Mouse (Mus musculus): ENCODE data around the gene Ndufa5. TPM values are rescaled to one million over a fixed set of nuclear protein-coding genes. Genes with fewer than 3 reads are reported as not detected.

Gene Ndufa5
- polyA plus RNA-seq, 1 experiment from 2014 or later: 401 TPM

GRCm38 (mm10) chr6:24514552-24515284, 13.1 kb downstream of the Ndufa5 start, which contains the start of gene Iqub:
Gene Iqub, minus strand, starts transcription at chr6:24515067.
- Histone ChIP-seq H3K9ac (0 out of 2 replicates have a peak within 1 kb of the TSS, but pooled peaks have one; percentile 16), H3K4me2 (peak within 1 kb of the TSS; percentile 47), H3K27me3 (no peaks in the 10 kb centered on the region), H3K4me1 (replicated peaks) (peaks cover 10% of the 10 kb centered on the region), H3K27ac (replicated peaks) (peak within 1 kb of the TSS; percentile 62; the same call in 1 of the 2 replicates), H3K9me3 (no peaks in the 10 kb centered on the region), H3K4me3 (peak within 1 kb of the TSS; percentile 16; the same call in 1 of the 2 replicates), H3K36me3 (peaks cover 15% of the 10 kb centered on the region)
- WGBS: 21% methylated on average over 13 of the region's 13 CpGs
- peak; percentile 93 for ATAC-seq (ENCODE audit: low FRiP score, low read depth)

DNA sequence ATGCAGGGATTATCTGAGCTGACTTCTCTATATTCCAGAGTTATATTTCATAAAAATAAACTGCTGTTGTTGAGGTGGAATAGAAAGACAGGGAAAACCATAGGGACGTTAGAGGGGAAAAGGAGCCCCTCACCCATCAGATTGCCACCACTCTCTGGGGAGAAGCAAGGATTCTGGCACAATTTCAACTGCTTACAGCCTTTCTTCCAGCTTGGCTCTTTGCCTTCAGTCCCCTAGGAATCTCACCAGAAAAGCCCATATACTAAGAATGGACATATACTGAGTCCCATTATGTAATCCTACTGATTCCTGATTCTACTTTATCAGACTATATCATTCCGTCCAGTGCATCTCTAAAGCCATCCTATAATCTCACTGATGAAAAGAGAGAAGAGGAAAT, 23.7 kb downstream of the Ndufa5 start:
- Histone ChIP-seq H3K27ac (replicated peaks) (no peak overlapping the region), H3K4me3 (no peak overlapping the region), H3K36me3 (no peaks in the 10 kb centered on the region), H3K4me1 (replicated peaks) (0 out of 2 replicates have a peak, but pooled peaks cover 3% of the 10 kb centered on the region), H3K9ac (no peak overlapping the region), H3K4me2 (no peak overlapping the region), H3K27me3 (no peaks in the 10 kb centered on the region), H3K9me3 (no peaks in the 10 kb centered on the region)
- WGBS: 63% methylated on average over 2 of the region's 2 CpGs
- no peak for ATAC-seq (ENCODE audit: low FRiP score, low read depth)

GRCm38 (mm10) chr6:24490341-24490740, 37.5 kb downstream of the Ndufa5 start:
- Histone ChIP-seq H3K4me3 (no peak overlapping the region), H3K27me3 (no peaks in the 10 kb centered on the region), H3K4me2 (no peak overlapping the region), H3K9ac (no peak overlapping the region), H3K27ac (replicated peaks) (no peak overlapping the region), H3K9me3 (no peaks in the 10 kb centered on the region), H3K4me1 (replicated peaks) (no peaks in the 10 kb centered on the region), H3K36me3 (no peaks in the 10 kb centered on the region)
- no peak for ATAC-seq (ENCODE audit: low FRiP score, low read depth)
- WGBS: 14% methylated on average over 1 of the region's 1 CpGs

- 88% methylated on average over 5 of the region's 5 CpGs for WGBS
- Histone ChIP-seq H3K4me1 (replicated peaks) (no peaks in the 10 kb centered on the region), H3K4me3 (no peak overlapping the region), H3K9ac (no peak overlapping the region), H3K27me3 (no peaks in the 10 kb centered on the region), H3K4me2 (no peak overlapping the region), H3K9me3 (no peaks in the 10 kb centered on the region), H3K36me3 (no peaks in the 10 kb centered on the region), H3K27ac (replicated peaks) (no peak overlapping the region)
- ATAC-seq (ENCODE audit: low FRiP score, low read depth): no peak
Observed at GRCm38 (mm10) chr6:24486530-24486929, 41.3 kb downstream of the Ndufa5 start.

DNA sequence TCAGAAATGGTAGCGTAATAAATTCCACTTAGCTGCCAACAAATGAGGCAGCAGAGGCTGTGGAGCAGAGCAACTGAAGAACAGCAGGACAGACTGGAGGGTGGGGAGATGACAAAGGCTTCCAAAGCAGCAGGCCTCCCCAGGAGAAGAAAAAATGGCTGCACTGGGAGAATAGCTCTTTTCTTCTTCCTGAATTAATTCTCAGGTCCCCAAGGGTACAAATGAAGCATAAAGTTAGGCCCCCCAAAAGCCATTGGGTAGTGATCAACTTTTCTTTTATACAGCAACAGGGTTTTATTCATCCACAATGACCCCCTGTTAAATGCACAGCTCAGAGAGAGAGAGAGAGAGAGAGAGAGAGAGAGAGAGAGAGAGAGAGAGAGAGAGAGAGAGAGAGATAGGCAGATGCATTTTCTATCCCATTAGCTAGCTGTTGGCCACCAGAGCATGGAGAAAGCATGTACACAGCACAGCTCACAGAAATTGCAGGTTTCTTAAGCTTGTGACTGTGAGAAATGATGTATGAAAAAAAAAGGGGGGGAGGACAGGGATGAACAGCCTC, 57.2 kb downstream of the Ndufa5 start:
- peak; percentile 75 for ATAC-seq (ENCODE audit: low FRiP score, low read depth)
- H3K27me3 ChIP-seq: no peaks in the 10 kb centered on the region
- no peak overlapping the region for H3K9ac ChIP-seq
- no peaks in the 10 kb centered on the region for H3K4me1 ChIP-seq (replicated peaks)
- no peak overlapping the region for H3K27ac ChIP-seq (replicated peaks)
- H3K36me3 ChIP-seq: no peaks in the 10 kb centered on the region
- no peaks in the 10 kb centered on the region for H3K9me3 ChIP-seq
- 30% methylated on average over 1 of the region's 1 CpGs for WGBS
- no peak overlapping the region for H3K4me2 ChIP-seq
- H3K4me3 ChIP-seq: no peak overlapping the region

DNA sequence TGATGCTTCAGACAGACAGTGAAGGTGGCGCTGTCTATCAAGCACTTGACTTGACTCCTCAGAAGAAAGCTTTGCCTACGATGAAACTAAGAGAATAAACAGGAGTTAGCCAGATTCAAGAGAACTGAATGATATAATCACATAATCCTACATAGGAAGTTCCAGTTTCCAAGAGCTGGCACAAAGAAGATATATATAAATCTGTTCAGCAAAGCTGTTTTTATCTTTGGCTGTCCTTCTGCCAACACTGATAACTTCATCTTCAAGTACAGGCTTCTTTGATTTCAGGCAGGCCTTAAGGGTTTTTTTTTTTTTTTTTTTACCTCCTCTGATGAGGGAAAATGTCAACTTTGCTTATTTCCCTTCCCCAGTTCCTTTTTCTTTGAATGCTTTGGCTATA, 57.7 kb downstream of the Ndufa5 start:
- H3K36me3 ChIP-seq: no peaks in the 10 kb centered on the region
- H3K27me3 ChIP-seq: no peaks in the 10 kb centered on the region
- H3K4me1 ChIP-seq (replicated peaks): no peaks in the 10 kb centered on the region
- WGBS: 66% methylated on average over 2 of the region's 2 CpGs
- no peak for ATAC-seq (ENCODE audit: low FRiP score, low read depth)
- H3K27ac ChIP-seq (replicated peaks): no peak overlapping the region
- H3K9ac ChIP-seq: no peak overlapping the region
- no peak overlapping the region for H3K4me2 ChIP-seq
- no peak overlapping the region for H3K4me3 ChIP-seq
- no peaks in the 10 kb centered on the region for H3K9me3 ChIP-seq

Other genes starting within 250 kb of the Ndufa5 start
- gene Iqub, start 12.9 kb downstream of the Ndufa5 start, polyA plus RNA-seq (2015; fragmentation: Nextera tagmentation; extraction: Ambion mirVana): 1.9 and 3.1 TPM in 2 replicates
- 0.03 TPM in 1 of 2 replicates, not detected in the other for gene Asb15, start 131 bp upstream of the Ndufa5 start, polyA plus RNA-seq (2015; fragmentation: Nextera tagmentation; extraction: Ambion mirVana)
- not detected in 2 replicates for gene Lmod2, start 69.7 kb upstream of the Ndufa5 start, polyA plus RNA-seq (2015; fragmentation: Nextera tagmentation; extraction: Ambion mirVana)
- gene Wasl, start 137.0 kb upstream of the Ndufa5 start, polyA plus RNA-seq (2015; fragmentation: Nextera tagmentation; extraction: Ambion mirVana): 61.8 and 67.1 TPM in 2 replicates
- not detected in 2 replicates for gene Hyal6, start 205.2 kb upstream of the Ndufa5 start, polyA plus RNA-seq (2015; fragmentation: Nextera tagmentation; extraction: Ambion mirVana)
- not detected in 2 replicates for gene Hyal4, start 220.3 kb upstream of the Ndufa5 start, polyA plus RNA-seq (2015; fragmentation: Nextera tagmentation; extraction: Ambion mirVana)

All from hindbrain, embryonic 15.5 days (tissue).